Mouse (Mus musculus) heart, embryonic 14.5 days (tissue): ENCODE measurements at regions not wholly inside any gene's neighbourhood (a gene's known extent, or its start where the extent isn't known, plus 50 kb on each side); places are given as distances from the start of the nearest gene placed in this dataset.
"Not testable (repeated sequence)": the region's sequence is repeated elsewhere in the genome, so short reads cannot be mapped to it uniquely, and the experiment has no call there.

Source experiments
- ATAC-seq: fragments of 200-750 bp; cut with Nextera tagmentation; 2 replicates; pipeline ENCODE4 v1.8.0; 2017; ENCODE audit warnings: low read depth, moderate TSS enrichment; ENCODE audit not compliant: insufficient number of reproducible peaks, insufficient read depth, low FRiP score
- H3K27ac ChIP-seq, 2 experiments: fragments of 200-500 bp in 1 of 2; fragments of 300-500 bp in 1 of 2; sonication (generic) in 1 of 2; replicated peaks in 1 of 2; 2 replicates each; pipeline ENCODE4 v1.5.1; 2012 to 2014; ENCODE audit warnings: low read depth in 2 of 2, low read length in 2 of 2, control low read depth in 1 of 2, mild to moderate bottlenecking in 1 of 2, mixed read lengths in 1 of 2; ENCODE audit not compliant: control insufficient read depth in 1 of 2, insufficient read depth in 1 of 2
- H3K27me3 ChIP-seq: fragments of 300-500 bp; sonication (generic); 2 replicates; pipeline ENCODE4 v1.6.1; 2014; ENCODE audit warnings: mild to moderate bottlenecking, low read length, control low read depth; ENCODE audit not compliant: control insufficient read depth, insufficient read depth
- H3K36me3 ChIP-seq: fragments of 300-500 bp; sonication (generic); 2 replicates; pipeline ENCODE4 v1.6.1; 2014; ENCODE audit warnings: mild to moderate bottlenecking, control low read depth, low read length, mixed read lengths; ENCODE audit not compliant: control insufficient read depth, insufficient read depth
- H3K4me1 ChIP-seq, 2 experiments: fragments of 200-500 bp in 1 of 2; fragments of 300-500 bp in 1 of 2; sonication (generic) in 1 of 2; 2 replicates each; pipeline ENCODE4 v1.6.1; 2012 to 2014; ENCODE audit warnings: low read length in 2 of 2, control low read depth in 1 of 2, mixed read lengths in 1 of 2; ENCODE audit not compliant: control insufficient read depth in 2 of 2, insufficient read depth in 2 of 2
- H3K4me2 ChIP-seq: fragments of 300-500 bp; sonication (generic); 2 replicates; pipeline ENCODE4 v1.6.1; 2014; ENCODE audit warnings: mild to moderate bottlenecking, low read length
- H3K4me3 ChIP-seq, 2 experiments: fragments of 200-500 bp in 1 of 2; fragments of 300-500 bp in 1 of 2; sonication (generic) in 1 of 2; 2 replicates each; pipeline ENCODE4 v1.5.1; 2012 to 2014; ENCODE audit warnings: low read length in 2 of 2, mild to moderate bottlenecking in 2 of 2, control low read depth in 1 of 2, low read depth in 1 of 2, moderate library complexity in 1 of 2; ENCODE audit not compliant: control insufficient read depth in 1 of 2, insufficient read depth in 1 of 2
- H3K9ac ChIP-seq: fragments of 300-500 bp; sonication (generic); 2 replicates; pipeline ENCODE4 v1.6.1; 2014; ENCODE audit warnings: mild to moderate bottlenecking, low read length
- H3K9me3 ChIP-seq: fragments of 300-500 bp; sonication (generic); 2 replicates; pipeline ENCODE4 v1.6.1; 2016; ENCODE audit warnings: low read length, control low read depth; ENCODE audit not compliant: control insufficient read depth
- WGBS: fragments of 180-500 bp; shearing (Covaris S2); extraction: QIAGEN DNeasy Blood & Tissue Kit; methylation state at CpG from one replicate; pipeline ENCODE4 v1.1.7; 2014; 5-methylcytosine and 5-hydroxymethylcytosine counted together

- Histone ChIP-seq H3K4me3 (no peak overlapping the region), H3K27me3 (no peaks in the 10 kb centered on the region), H3K36me3 (no peaks in the 10 kb centered on the region), H3K9me3 (no peaks in the 10 kb centered on the region), H3K4me2 (no peak overlapping the region), H3K27ac (no peak overlapping the region), H3K9ac (no peak overlapping the region), H3K4me1 (no peaks in the 10 kb centered on the region)
- ATAC-seq, result no peak
- WGBS, result 68% methylated on average over 7 of the region's 7 CpGs
Observed at GRCm38 (mm10) chr3:56955098-56955798, 346.5 kb downstream of the Tm4sf1 start.

GRCm38 (mm10) chr3:56942557-56942956 is 359.2 kb downstream of the Tm4sf1 start:
- H3K9me3 ChIP-seq, H3K4me3 ChIP-seq, H3K36me3 ChIP-seq, ATAC-seq, H3K27ac ChIP-seq, H3K27me3 ChIP-seq, H3K4me2 ChIP-seq, H3K9ac ChIP-seq, H3K4me1 ChIP-seq: not testable (repeated sequence)
- no CpG with 5 or more reads among the region's 1 CpGs for WGBS

GRCm38 (mm10) chr3:56928940-56929339 is 372.8 kb downstream of the Tm4sf1 start:
- WGBS, result 100% methylated on average over 1 of the region's 2 CpGs
- not testable (repeated sequence) for H3K4me1 ChIP-seq, ATAC-seq, H3K9ac ChIP-seq, H3K9me3 ChIP-seq, H3K27ac ChIP-seq, H3K4me2 ChIP-seq, H3K4me3 ChIP-seq, H3K36me3 ChIP-seq, H3K27me3 ChIP-seq

- no peaks in the 10 kb centered on the region for H3K9me3 ChIP-seq
- no peaks in the 10 kb centered on the region for H3K36me3 ChIP-seq
- H3K27ac ChIP-seq, result no peak overlapping the region
- H3K9ac ChIP-seq, result no peak overlapping the region
- H3K4me1 ChIP-seq, result no peaks in the 10 kb centered on the region
- no peaks in the 10 kb centered on the region for H3K27me3 ChIP-seq
- no peak overlapping the region for H3K4me3 ChIP-seq
- WGBS, result 78% methylated on average over 2 of the region's 2 CpGs
- no peak for ATAC-seq
- no peak overlapping the region for H3K4me2 ChIP-seq
Observed at GRCm38 (mm10) chr3:56898491-56898890, 403.3 kb downstream of the Tm4sf1 start.

GRCm38 (mm10) chr3:56877062-56877461 is 424.7 kb downstream of the Tm4sf1 start:
- no peak for ATAC-seq
- 75% methylated on average over 4 of the region's 4 CpGs for WGBS

GRCm38 (mm10) chr3:56863591-56863990 is 438.2 kb downstream of the Tm4sf1 start:
- Histone ChIP-seq H3K9me3 (no peaks in the 10 kb centered on the region), H3K27me3 (no peaks in the 10 kb centered on the region), H3K27ac (no peak overlapping the region), H3K4me2 (no peak overlapping the region), H3K4me1 (no peaks in the 10 kb centered on the region), H3K9ac (no peak overlapping the region), H3K4me3 (no peak overlapping the region), H3K36me3 (no peaks in the 10 kb centered on the region)
- WGBS, result 53% methylated on average over 1 of the region's 1 CpGs
- ATAC-seq, result no peak

More at GRCm38 (mm10) chr3:56877062-56877461, 424.7 kb downstream of the Tm4sf1 start:
- H3K4me1 ChIP-seq, result no peaks in the 10 kb centered on the region
- no peak overlapping the region for H3K4me2 ChIP-seq
- H3K9me3 ChIP-seq, result no peaks in the 10 kb centered on the region
- no peak overlapping the region for H3K27ac ChIP-seq
- no peak overlapping the region for H3K4me3 ChIP-seq
- H3K36me3 ChIP-seq, result no peaks in the 10 kb centered on the region
- no peak overlapping the region for H3K9ac ChIP-seq
- H3K27me3 ChIP-seq, result no peaks in the 10 kb centered on the region

- no peak for ATAC-seq
Observed at GRCm38 (mm10) chr3:56859841-56860240, 441.9 kb downstream of the Tm4sf1 start.

GRCm38 (mm10) chr3:56845462-56845770 is 456.4 kb downstream of the Tm4sf1 start:
- 85% methylated on average over 1 of the region's 1 CpGs for WGBS
- no peaks in the 10 kb centered on the region for H3K9me3 ChIP-seq
- H3K4me3 ChIP-seq, result no peak overlapping the region
- no peak for ATAC-seq
- no peaks in the 10 kb centered on the region for H3K36me3 ChIP-seq
- no peak overlapping the region for H3K4me2 ChIP-seq
- no peak overlapping the region for H3K27ac ChIP-seq
- no peak overlapping the region for H3K9ac ChIP-seq
- H3K4me1 ChIP-seq, result no peaks in the 10 kb centered on the region
- no peaks in the 10 kb centered on the region for H3K27me3 ChIP-seq

More at GRCm38 (mm10) chr3:56859841-56860240, 441.9 kb downstream of the Tm4sf1 start:
- H3K4me2 ChIP-seq, result no peak overlapping the region
- no peak overlapping the region for H3K9ac ChIP-seq
- no peak overlapping the region for H3K27ac ChIP-seq
- 89% methylated on average over 9 of the region's 9 CpGs for WGBS
- no peaks in the 10 kb centered on the region for H3K27me3 ChIP-seq
- H3K4me3 ChIP-seq, result no peak overlapping the region
- no peaks in the 10 kb centered on the region for H3K9me3 ChIP-seq
- no peaks in the 10 kb centered on the region for H3K4me1 ChIP-seq
- no peaks in the 10 kb centered on the region for H3K36me3 ChIP-seq
